Mouse (Mus musculus) urinary bladder, adult 2 months (tissue): ENCODE results near the gene Hs6st3. TPM values are rescaled to one million over a fixed set of nuclear protein-coding genes. Genes with fewer than 3 reads are reported as not detected.

Experiments
- DNase-seq: peaks from one replicate; pipeline ENCODE4 v3.0.0; 2022; ENCODE audit warnings: low spot score
- polyA plus RNA-seq: library from polyadenylated mRNA; depleted of rRNA; stranded (reverse); fragments of >200 nt; gene quantifications from 2 replicates; pipeline ENCODE4 v1.2.3, GENCODE M21; 2012

Hs6st3 gene
- polyA plus RNA-seq, 1 experiment, result 0.07 TPM

DNA sequence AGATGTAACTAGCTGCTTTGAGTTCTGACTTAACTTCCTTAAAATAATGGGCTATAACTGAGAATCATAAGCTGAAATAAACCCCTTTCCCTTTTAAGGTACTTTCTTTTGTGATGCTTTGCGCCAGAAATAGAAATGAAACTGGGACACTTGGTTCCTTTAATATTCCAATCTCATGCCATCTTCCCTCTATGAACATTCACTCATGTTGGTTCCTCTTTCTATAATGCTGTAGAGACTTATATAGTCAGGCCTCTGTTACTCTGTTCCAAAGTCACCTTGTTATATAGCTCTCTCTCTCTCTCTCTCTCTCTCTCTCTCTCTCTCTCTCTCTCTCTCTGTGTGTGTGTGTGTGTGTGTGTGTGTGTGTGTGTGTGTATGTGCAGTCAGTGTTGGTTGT, 504.7 kb downstream of the Hs6st3 start:
- no peak for DNase-seq

DNA sequence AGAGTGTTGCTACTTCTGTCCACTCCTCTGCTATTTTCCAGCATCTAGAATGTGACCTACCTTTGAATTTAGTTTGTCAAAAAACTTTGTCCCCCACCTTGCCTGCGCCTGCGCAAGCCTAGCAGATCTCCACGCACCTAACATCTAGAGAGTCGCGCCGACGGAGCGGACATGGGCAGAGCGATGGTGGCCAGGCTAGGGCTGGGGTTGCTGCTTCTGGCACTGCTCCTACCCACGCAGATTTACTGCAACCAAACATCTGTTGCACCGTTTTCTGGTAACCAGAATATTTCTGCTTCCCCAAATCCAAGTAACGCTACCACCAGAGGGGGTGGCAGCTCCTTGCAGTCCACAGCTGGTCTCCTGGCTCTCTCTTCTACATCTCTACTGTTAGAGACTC, 505.7 kb downstream of the Hs6st3 start:
- no peak for DNase-seq

DNA sequence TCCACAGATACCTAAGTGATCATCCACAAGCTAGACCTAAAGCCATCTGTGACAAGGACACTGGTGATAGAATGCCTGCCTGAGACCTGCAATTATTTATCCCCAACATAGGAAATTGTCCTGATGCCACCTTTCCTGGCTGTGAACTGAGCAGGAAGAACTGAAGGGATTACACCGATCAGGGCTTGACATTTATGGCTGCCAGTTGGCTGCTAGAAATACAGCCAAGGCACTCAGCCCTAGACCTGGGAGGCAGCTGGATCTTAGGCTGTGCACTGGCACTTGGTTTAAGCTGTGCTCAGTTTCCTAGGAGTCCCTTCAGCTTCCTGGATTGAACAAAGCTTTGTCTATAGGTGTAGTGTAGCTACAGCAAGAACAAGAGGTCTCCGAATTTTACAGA, 518.8 kb downstream of the Hs6st3 start:
- no peak for DNase-seq

DNA sequence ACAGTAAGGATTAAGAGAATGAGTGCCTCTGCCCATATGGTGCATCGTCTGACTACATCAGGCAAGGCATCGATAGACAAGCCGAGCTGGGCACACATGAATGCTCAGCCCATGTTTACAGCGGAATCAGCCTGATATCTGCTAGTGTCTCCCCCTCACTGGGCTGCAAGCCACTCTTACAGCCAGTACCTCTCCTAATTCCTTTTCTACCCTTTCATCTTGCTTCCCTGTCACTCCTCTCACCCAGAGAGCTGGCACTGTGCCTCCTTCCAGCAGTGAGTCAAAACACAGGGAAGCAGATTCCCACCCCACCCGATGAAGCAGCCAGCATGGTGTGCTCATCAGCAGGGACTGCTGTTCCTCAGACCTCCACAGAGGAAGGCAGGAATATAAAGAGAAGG, 527.6 kb downstream of the Hs6st3 start:
- DNase-seq, result no peak

DNA sequence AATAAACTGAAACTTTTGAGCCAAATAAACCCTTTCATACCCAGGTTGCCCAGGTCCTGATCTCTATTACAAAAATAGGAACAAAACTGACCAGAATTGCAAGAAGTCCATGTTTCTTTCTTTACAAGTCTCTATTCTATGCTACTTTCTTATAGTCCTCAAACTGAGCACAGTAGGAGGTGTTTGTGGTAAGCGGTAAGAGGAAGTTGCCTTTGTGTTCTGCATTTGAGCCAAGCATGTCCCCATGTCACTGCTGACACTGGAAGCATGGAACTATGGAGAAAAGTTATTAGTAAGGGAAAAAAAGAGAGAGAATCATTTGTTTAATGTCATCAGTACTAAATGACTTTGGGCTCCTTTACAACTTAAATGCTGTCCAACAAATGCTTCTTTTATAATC, 529.3 kb downstream of the Hs6st3 start:
- no peak for DNase-seq

DNA sequence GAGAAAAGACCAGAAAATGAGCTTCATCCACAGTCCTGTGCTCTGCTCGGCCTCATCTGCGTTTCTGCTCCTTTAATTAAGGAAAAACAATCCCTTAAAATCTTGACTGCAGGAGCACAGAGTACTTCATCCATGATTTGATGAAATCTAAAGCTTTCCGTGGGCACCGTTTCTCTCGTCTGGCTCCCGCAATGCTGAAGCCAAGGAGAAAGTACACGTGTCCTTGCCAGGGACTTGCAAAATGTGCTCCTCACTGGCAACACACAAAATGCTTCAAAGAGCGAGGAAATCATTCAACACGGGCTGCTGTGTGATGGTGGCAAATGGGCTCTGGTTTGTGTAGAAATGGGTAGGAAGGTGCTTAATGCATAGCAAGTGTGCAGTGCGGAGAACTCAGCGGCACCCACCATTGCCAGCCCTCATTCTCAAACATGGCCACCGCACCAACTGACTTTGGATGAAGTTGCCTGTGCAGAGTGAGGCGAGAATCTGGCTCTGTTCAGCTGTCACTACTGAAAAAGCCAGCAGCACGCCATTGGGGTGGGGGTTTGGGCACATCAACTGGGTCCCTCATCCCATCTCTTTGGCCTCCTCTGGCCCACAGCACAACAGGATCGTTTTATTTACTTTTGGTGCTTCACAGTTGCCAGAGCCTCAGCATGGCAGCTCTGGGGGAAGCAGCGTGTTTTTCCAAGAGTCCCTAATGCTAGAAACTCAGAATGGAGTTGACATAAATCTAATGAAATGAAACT, 532.9 kb downstream of the Hs6st3 start:
- no peak for DNase-seq

DNA sequence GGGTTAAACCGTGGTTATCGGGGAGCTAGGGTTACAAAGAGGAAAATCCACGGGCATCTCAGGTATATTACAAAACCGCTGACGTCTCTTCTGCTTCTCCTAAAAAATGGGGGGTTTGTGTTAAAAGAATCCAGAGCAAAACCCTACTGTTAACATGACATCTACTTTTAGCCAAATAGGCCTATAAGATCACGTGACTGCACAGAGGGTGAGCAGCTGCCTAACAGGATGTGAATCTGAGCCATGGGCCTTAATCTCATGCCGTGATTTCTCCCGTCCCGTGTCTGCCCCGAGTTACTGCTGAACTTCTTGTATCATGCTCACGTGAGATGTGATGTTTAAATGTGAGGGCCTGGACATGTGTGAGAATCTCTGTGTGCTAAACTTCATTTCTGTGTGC, 540.4 kb downstream of the Hs6st3 start:
- no peak for DNase-seq

DNA sequence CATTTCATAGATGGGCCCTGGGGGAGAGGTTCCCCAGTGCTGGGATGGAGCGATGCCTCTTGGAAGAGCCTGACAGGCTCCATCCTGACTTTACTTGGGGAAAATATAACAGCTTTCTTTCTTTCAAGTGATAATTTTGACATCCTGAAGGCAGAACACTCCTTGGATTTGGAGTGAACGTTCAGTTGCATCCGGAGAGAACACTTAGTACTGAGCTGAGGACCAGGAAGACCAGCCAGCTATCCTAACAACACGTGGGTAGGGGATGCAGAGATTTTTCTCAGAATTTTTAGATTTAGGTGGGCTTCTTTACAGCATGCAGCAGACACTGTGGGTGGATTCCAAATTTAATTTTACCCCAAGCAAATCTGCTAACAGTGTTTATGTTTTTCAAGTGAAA, 541.9 kb downstream of the Hs6st3 start:
- DNase-seq, result no peak

DNA sequence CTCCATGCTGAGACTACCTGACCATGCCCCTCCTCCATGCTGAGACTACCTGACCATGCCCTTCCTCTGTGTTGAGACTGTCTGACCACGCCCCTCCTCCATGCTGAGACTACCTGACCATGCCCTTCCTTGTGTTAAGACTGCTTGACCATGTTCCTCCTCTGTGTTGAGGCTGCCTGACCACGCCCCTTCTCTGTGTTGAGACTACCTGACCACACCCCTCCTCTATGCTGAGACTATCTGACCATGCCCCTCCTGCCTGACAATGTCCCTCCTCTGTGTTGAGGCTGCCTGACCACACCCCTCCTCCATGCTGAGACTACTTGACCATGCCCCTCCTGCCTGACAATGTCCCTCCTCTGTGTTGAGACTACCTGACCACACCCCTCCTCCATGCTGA, 549.7 kb downstream of the Hs6st3 start:
- DNase-seq, result no peak

DNA sequence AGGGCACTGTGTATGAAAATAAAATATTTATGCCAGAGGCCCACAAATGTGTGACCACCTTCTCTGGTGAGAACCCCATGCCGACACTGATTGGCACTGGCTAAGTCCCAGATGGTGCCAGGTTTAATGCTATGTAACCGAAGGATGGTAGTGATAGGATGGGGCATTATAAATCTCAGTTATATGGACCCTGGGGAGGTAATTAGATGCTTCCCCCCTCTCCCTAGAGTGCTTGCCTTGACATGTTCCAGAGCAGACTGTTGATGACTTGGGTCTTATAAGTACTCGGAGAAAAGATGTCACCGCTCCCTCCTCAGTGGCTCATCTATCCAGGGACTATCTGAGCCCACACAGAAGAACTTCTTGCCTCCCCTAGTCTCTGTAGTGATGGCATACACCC, 561.8 kb downstream of the Hs6st3 start:
- no peak for DNase-seq

DNA sequence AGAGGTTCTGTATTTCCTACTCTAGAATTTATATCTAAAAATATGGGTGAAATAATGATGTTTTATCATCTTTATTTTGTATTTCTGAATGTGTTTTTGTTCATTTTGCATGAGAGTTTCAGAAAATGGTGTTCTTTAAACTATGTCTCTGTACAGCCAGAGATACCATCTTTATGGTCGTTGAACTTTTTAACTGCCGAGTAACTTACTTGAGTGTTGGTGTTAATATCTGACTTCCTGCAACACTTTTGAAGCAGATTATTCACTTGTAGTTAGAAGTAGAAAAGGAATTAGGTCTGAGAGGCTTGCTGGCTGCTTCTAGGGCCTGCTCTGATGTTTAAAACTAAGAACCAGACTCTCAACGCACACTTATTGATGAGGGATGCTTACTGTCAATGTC, 576.6 kb downstream of the Hs6st3 start:
- DNase-seq, result no peak

DNA sequence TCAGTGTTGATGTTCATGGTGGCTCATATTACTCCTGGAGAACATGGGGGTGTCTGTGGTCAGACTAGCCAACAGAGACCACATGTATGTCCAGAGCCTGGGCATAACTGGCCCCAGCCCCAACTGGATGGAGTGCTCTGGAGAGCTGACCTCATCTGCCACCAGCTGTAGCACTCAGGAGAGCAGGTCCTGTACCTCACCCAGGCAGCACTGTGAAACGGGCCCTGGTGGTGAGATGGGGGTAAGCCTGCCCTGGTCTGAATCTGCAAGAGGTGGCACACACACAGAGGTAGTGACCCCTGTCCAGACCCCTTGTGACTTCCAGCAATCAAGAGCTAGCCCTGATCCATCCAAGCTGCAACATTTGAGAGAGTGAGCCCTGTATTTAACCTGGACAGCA, 579.2 kb downstream of the Hs6st3 start:
- DNase-seq, result no peak

DNA sequence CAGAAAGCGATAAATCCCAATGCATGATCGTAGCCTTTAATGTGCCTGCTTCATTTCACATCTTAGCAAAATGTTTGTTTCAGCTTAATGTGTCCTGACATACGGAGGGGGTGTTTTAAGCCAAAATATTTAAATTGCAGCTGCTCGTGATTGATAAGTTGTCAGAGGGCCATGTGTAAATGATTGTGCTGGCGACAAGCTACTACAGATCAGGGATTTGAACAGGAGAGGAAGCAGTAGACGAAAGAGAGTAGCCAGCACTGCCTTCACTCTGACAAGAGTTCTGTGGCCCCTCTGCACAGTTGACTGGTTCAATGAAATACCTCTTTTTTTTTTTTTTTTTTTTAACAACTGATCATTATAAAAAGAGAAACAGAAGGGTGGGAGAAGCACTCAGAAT, 587.0 kb downstream of the Hs6st3 start:
- no peak for DNase-seq

DNA sequence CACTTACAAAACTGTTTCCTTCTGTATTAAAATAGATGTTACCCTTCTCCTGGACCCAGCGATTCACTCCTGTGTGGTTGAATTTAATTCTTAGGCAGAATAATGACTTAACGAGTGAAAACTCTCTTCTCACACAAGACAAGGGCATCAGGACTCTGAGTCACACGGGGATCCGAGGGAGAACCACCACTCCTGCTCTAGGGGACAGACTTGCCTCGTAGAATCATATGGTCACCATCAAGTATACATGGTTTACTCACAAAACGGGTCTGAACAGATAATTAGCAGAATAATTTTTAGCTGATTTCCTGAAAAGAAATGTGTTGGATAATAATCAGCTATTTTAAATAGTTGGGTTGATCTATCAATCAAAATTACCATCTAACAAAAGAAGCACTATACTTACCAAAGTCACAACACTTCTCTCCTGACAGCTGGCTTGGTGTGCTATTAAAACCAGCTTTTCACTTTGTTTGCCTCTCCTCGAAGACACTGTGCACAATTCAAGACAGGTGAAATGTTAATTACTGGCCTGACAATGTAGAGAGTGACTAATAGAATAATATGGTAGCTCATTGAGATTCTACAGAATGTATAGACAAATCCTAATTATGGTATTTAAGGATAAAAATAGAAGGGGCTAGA, 593.4 kb downstream of the Hs6st3 start:
- DNase-seq, result no peak

DNA sequence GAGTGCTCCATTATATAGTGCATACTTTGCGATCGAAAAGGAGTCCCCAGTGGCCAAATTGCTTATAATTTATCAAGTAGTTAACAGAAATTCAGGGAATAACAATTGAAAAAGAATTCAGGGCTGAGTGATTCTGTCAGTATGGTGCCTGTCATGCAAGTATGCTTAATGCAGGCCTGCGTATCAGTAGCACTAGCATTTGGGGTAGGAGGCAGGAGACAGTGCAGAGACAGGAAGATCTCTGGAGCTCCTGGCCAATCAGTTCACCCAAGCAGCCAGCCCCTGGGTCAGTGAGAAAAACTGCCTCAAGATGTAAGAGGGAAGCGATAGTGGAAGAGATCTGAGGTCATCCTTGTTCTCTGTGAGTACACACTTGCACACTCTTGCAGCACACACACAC, 594.1 kb downstream of the Hs6st3 start:
- no peak for DNase-seq

DNA sequence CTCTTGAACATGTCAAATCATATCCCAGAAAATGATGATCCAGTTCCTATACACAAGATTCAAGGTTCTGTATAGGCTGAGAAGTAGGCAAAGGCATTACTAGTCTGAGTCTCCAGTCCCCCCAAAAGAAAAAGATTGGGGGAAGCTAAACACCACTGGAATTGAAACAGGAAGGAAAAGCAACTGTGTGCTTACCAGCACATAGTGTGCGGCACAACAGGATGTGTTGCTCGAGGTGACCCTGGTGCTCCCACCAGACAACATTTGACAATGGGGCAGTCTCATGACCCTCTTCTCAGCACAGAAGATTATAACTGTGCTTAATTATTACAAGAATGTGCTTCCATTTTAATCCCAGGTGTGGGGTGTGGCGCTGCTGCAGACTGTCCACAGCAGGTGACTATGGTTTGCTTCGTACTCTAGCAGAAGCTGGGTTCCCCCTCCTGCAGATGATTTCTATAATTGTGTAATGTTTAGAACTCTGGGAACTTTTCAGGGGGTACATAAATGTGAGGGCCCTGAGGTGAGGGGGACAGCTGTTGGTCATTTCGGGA, 599.3 kb downstream of the Hs6st3 start:
- DNase-seq, result no peak

DNA sequence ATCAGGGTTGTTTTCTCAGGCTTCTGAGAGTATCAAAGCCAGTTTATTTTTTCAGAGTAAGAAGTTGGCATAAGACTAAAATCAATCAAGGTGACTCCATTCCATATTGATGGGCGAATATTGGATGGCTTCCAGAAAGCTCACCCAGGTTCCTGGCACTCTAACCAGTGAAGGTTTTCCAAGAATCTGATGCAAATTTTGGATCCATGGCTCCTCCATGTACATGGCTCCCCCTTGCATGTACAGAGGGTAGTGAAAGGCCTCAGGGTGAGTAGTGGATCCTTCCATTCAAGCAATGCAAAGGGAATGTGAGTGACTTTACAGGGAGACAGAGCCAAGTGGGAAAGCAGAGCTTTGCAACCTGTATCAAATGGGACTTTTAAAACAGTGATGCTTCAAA, 603.6 kb downstream of the Hs6st3 start:
- DNase-seq, result no peak

DNA sequence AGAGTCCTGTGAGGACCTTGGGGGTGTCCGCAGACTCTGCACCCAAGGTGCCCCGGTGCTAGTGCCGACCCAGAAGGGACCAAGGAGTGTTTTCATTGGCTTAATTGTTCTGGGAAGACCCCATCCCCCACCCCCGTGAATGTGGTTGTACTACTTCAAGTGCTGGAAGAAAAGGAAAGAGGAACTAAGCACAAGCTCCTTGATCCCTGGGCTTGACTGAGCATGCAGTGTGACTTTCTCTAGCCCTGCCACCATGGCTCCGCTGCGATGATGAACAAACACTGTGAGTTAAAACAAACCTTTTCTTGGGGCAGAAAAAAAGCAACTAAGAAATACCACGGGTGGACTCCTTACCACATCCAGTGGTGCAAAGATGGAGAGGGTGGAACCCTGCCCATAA, 623.2 kb downstream of the Hs6st3 start:
- DNase-seq, result no peak

DNA sequence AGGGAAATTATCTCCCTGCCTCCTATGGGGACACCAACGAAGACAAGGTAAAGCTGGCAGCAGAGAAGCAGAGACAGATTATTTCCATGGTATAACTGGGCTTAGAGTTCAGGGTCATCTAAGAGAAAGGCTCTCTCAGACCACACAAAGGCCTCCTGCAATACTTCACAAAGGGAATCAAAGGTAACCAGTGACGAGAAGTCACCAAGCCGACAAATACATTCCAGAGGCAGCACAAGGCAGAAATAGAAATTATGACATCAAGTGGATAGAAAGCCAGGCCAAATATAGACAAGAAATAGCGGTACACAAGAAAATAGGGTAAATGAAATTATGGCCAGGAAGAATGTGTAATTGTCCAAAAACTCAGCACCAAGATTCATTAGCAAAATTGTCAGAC, 633.9 kb downstream of the Hs6st3 start:
- DNase-seq, result no peak

DNA sequence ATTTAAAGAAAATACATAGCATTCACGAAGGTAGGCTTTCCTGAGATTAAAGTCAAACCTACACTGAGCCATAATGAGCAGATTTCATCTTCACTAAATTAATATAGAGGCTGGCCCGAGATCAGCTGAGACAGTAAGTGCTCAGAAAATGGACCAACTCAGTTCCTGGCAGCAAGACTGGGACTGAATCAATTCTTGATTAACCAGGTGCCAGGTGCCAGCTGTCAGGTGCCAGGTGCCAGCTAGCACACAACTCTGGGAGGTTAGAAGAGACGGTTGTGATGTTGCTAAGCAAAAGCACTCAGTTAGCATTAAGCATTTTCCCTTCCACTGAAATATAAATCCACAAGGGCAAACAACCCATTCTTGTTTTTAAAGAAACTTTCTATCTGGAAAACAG, 638.1 kb downstream of the Hs6st3 start:
- no peak for DNase-seq

DNA sequence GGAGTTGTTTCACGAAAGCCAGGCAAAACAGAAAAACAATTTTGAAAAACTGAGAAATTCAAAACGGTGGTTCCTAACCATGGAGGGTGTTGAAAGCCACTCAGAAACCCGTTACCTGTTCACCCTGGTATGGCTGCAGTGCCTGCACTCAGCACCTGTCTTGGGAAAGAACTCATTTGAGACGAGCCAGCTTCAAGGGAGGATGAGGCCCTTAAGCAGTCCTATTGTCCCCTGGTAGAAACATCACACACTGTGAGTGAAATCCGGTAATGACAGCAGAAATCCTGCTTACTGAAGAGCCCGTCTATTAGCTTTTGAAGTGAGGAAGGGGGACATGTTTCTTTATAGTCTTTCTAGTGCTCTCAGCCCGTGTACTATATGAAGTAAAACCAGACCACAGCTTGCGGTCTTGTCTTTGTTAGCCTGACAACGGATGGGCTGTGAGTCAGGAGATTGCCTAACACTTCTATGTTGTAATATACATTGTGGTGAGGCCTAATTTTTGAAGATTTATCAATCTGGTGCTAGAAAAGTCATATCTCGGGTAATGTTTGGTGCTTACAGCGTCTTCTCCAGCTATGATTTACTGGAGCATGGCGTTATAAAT, 641.9 kb downstream of the Hs6st3 start:
- no peak for DNase-seq

DNA sequence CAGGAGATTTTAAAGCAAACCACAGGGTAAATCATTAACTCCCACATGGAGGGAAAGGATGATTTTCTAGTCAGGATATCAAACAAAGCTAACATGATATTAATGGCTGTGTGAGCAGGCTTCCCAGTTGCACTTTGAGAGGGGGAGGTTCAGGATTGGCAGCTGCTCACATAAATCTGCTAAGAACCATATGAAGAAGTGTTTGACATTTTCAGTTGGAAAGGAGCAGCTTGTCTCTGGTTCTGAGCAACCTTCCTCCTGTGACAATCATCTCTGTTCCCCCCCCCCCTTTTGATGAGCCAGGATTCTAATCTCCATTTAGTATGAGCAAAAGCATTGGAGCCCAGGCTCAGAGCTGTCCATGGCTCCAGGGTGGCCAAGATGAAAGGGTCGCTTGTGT, 643.0 kb downstream of the Hs6st3 start:
- DNase-seq, result no peak

DNA sequence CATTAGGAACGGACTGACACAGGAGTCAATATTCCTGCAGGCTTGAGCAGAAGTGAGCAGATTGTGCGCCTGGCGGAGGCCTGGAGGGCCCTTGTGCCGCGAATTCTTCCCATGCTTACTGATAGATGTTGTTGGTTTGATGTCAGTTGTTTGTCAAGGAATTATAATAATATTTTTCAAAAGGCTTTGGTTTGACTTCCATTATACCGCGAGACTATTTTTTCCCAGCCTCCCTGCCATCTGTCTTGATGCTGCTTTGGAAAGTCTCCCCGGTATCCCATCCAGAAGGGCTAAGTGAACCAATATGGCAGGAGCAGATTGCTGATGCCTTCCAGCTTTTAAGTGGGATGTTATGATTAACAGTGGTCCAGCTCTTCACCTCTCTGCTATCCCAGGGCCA, 651.3 kb downstream of the Hs6st3 start:
- no peak for DNase-seq
